Mouse (Mus musculus): ENCODE measurements at regions not wholly inside any gene's neighbourhood (a gene's known extent, or its start where the extent isn't known, plus 50 kb on each side); places are given as distances from the start of the nearest gene placed in this dataset.

DNA sequence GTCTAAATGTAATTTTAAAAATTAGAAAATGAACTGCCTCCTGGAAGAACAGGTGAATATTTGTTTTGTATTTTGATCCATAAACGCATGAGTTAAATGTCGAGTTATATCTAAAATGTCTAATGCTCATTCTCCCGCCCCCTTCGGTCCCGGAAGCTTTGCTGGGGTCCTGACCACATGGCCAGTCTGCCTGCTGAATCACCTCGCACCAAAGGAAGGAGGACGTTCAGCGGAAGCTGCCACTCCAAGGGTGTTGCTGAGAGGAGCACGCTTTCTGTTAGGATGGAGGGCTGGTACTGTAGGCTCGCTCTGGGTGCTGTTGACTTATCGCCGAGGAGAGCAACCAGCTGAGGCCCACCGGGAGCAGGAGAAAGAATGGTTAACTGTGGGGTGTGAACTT lies 328.0 kb downstream of the Zfp706 start:
- no peak for DNase-seq (ENCODE audit: low spot score)

DNA sequence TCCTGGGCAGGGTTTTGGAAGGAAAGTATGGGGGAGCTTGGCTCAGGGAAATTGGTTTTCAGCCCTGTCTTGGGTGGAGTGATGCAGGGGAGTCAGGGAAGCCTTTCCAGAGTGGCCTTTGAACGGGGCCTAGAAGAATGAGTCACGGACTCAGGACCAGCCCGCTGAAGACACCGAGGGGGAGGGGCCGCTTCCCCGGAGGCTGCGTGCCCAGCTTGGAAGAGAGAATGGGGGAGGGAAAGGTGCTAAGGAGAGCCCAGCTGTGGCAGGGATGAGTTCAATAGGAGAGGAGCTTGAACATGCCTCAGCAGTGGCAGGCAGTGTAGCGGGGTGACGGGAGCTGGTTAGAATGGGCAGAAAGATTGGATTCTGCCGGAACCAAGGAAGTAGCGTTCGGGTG lies 337.8 kb downstream of the Zfp706 start:
- DNase-seq (ENCODE audit: low spot score), result no peak

DNA sequence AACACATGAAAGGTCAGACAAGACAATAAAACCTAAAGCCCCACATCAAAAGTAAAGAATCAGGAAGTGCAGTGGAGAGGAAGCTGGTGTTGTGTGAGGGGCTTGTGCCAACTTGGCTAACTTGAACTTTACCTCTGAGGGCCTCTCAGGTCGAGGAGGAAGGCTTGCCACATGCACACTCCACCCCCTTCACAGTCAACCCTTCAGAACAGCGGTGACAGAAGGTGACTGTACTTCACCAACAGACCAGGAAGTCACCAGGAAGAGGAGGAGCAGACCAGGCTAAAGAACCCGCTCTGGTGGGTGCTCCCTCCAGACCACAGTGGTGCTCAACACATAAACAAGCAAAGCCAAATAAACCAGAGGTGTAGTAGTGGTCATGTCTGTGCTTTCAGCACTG lies 341.0 kb downstream of the Zfp706 start:
- no peak for DNase-seq (ENCODE audit: low spot score)

DNA sequence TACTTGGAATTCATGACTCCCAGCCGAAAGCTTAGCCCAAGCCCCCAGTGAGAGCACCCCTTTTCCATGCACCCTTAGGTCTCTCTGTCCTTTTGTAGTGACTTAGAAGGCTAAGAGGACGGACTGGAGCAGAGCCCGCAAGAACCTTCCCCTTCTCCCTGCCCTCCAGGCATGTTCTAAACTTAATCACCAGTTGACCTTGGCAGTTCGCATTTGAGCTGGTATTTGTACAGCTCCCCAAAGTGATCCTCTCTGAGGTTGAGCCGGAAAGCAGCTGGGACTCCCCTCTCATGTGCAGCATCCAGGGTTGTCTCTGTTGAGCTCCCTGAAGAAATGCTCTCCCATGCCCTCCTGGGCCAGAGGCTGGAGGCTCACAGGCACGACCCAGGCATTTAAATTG lies 343.2 kb downstream of the Zfp706 start:
- DNase-seq (ENCODE audit: low spot score), result no peak

DNA sequence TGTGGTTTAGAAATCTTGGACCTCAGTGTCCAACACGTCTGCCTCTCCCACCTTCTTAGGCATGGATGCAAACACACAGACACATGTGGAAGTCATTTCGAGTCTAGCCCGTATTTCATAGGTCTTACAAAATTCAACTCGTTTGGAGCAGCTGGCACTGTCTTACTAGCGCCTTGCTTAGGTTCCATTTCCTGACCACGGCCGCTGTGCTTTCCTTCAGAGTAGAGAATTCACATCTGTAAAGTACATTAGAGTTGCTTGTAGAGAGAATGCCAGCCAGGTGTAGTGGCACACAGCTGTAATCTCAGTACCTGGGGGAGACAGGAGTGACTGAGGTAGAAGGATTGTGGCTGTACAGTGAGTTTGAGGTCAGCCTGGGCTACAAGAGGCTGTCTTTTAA lies 346.6 kb downstream of the Zfp706 start:
- no peak for DNase-seq (ENCODE audit: low spot score)
